Mouse (Mus musculus): ENCODE measurements around the gene Lztfl1. TPM values are rescaled to one million over a fixed set of nuclear protein-coding genes. Genes with fewer than 3 reads are reported as not detected.
A peak's percentile ranks its signal among the peaks of the same experiment; 100 is the strongest.

Gene Lztfl1
- total and polyA plus RNA-seq, 3 experiments = 5.6 to 39.9 (median 38.7) TPM

GRCm38 (mm10) chr9:123709226-123709625, 8.3 kb downstream of the Lztfl1 start:
- Histone ChIP-seq H3K4me3 (no peak overlapping the region), H3K9ac (ENCODE audit: low read depth, low read length) (no peak overlapping the region), H3K4me1 (ENCODE audit: control insufficient read depth, insufficient read depth, low read length) (no peaks in the 10 kb centered on the region), H3K79me2 (replicated peaks; ENCODE audit: control insufficient read depth, insufficient read depth, low read length) (no peaks in the 10 kb centered on the region), H3K36me3 (ENCODE audit: control insufficient read depth, insufficient read depth, low read length) (no peaks in the 10 kb centered on the region; the same call in 1 of the 2 replicates), H3K27ac (no peak overlapping the region), H3K27me3 (ENCODE audit: control insufficient read depth, insufficient read depth, low read length) (no peaks in the 10 kb centered on the region)
- DNase-seq = no peak
- intact Hi-C loops (cut with DNase I) = no loop called here
- WGBS = 41% methylated on average over 2 of the region's 2 CpGs
- TF ChIP-seq CTCF (IDR thresholded peaks at IDR 0.05) (peak; percentile 39), EP300 (IDR thresholded peaks at IDR 0.05; ENCODE audit: insufficient read depth, low read depth, low read length) (no peak)

- whole genome bisulfite sequencing = 86% methylated on average over 5 of the region's 5 CpGs
- no peaks in the 10 kb centered on the region for H3K79me2 ChIP-seq (replicated peaks; ENCODE audit: control insufficient read depth, insufficient read depth, low read length)
- H3K4me1 ChIP-seq (ENCODE audit: control insufficient read depth, insufficient read depth, low read length) = no peaks in the 10 kb centered on the region
- no peaks in the 10 kb centered on the region; the same call in 1 of the 2 replicates for H3K36me3 ChIP-seq (ENCODE audit: control insufficient read depth, insufficient read depth, low read length)
- intact Hi-C loops (cut with DNase I) = no loop called here
- no peak for DNase-seq
- H3K27ac ChIP-seq = no peak overlapping the region
- TF ChIP-seq POLR2A (IDR thresholded peaks at IDR 0.05; ENCODE audit: insufficient read depth, low read depth, low read length) (no peak), CTCF (IDR thresholded peaks at IDR 0.05) (no peak), EP300 (IDR thresholded peaks at IDR 0.05; ENCODE audit: insufficient read depth, low read depth, low read length) (no peak)
- H3K27me3 ChIP-seq (ENCODE audit: control insufficient read depth, insufficient read depth, low read length) = no peaks in the 10 kb centered on the region
- H3K9ac ChIP-seq (ENCODE audit: low read depth, low read length) = no peak overlapping the region
- no peak overlapping the region for H3K4me3 ChIP-seq
These were observed 15.7 kb downstream of the Lztfl1 start for GRCm38 (mm10) chr9:123701822-123702221.

GRCm38 (mm10) chr9:123695634-123696302, 21.7 kb downstream of the Lztfl1 start:
- Histone ChIP-seq H3K9ac (ENCODE audit: low read depth, low read length) (no peak overlapping the region), H3K4me3 (no peak overlapping the region), H3K4me1 (ENCODE audit: control insufficient read depth, insufficient read depth, low read length) (no peaks in the 10 kb centered on the region), H3K79me2 (replicated peaks; ENCODE audit: control insufficient read depth, insufficient read depth, low read length) (no peaks in the 10 kb centered on the region), H3K27me3 (ENCODE audit: control insufficient read depth, insufficient read depth, low read length) (no peaks in the 10 kb centered on the region), H3K27ac (no peak overlapping the region), H3K36me3 (ENCODE audit: control insufficient read depth, insufficient read depth, low read length) (peaks cover 9% of the 10 kb centered on the region)
- TF ChIP-seq CTCF (IDR thresholded peaks at IDR 0.05) (no peak), EP300 (IDR thresholded peaks at IDR 0.05; ENCODE audit: insufficient read depth, low read depth, low read length) (no peak), POLR2A (IDR thresholded peaks at IDR 0.05; ENCODE audit: insufficient read depth, low read depth, low read length) (no peak)
- DNase-seq = no peak
- WGBS = 53% methylated on average over 3 of the region's 3 CpGs
- intact Hi-C loops (cut with DNase I) = no loop called here

GRCm38 (mm10) chr9:123688227-123688626, 29.3 kb downstream of the Lztfl1 start:
- H3K27ac ChIP-seq = no peak overlapping the region
- 54% methylated on average over 1 of the region's 1 CpGs for WGBS

GRCm38 (mm10) chr9:123686206-123686605, 31.3 kb downstream of the Lztfl1 start:
- DNase-seq = no peak
- H3K79me2 ChIP-seq (replicated peaks; ENCODE audit: control insufficient read depth, insufficient read depth, low read length) = no peaks in the 10 kb centered on the region
- H3K36me3 ChIP-seq (ENCODE audit: control insufficient read depth, insufficient read depth, low read length) = no peaks in the 10 kb centered on the region
- H3K4me1 ChIP-seq (ENCODE audit: control insufficient read depth, insufficient read depth, low read length) = no peaks in the 10 kb centered on the region
- no peak overlapping the region for H3K4me3 ChIP-seq
- WGBS = 80% methylated on average over 5 of the region's 5 CpGs
- no peak for TF ChIP-seq CTCF (IDR thresholded peaks at IDR 0.05)
- intact Hi-C loops (cut with DNase I) = no loop called here
- no peaks in the 10 kb centered on the region for H3K27me3 ChIP-seq (ENCODE audit: control insufficient read depth, insufficient read depth, low read length)
- H3K27ac ChIP-seq = no peak overlapping the region
- no peak overlapping the region for H3K9ac ChIP-seq (ENCODE audit: low read depth, low read length)

More at GRCm38 (mm10) chr9:123688227-123688626, 29.3 kb downstream of the Lztfl1 start:
- no peaks in the 10 kb centered on the region for H3K27me3 ChIP-seq (ENCODE audit: control insufficient read depth, insufficient read depth, low read length)
- no peak for DNase-seq
- TF ChIP-seq EP300 (IDR thresholded peaks at IDR 0.05; ENCODE audit: insufficient read depth, low read depth, low read length) (no peak), POLR2A (IDR thresholded peaks at IDR 0.05; ENCODE audit: insufficient read depth, low read depth, low read length) (no peak)
- H3K9ac ChIP-seq (ENCODE audit: low read depth, low read length) = no peak overlapping the region
- no peaks in the 10 kb centered on the region for H3K79me2 ChIP-seq (replicated peaks; ENCODE audit: control insufficient read depth, insufficient read depth, low read length)
- no peak overlapping the region for H3K4me3 ChIP-seq
- H3K36me3 ChIP-seq (ENCODE audit: control insufficient read depth, insufficient read depth, low read length) = no peaks in the 10 kb centered on the region
- no peaks in the 10 kb centered on the region for H3K4me1 ChIP-seq (ENCODE audit: control insufficient read depth, insufficient read depth, low read length)
- intact Hi-C loops (cut with DNase I) = no loop called here

- Histone ChIP-seq H3K4me3 (no peak overlapping the region), H3K27me3 (ENCODE audit: control insufficient read depth, insufficient read depth, low read length) (peaks cover under 1% of the 10 kb centered on the region), H3K79me2 (replicated peaks; ENCODE audit: control insufficient read depth, insufficient read depth, low read length) (no peaks in the 10 kb centered on the region), H3K36me3 (ENCODE audit: control insufficient read depth, insufficient read depth, low read length) (no peaks in the 10 kb centered on the region), H3K4me1 (ENCODE audit: control insufficient read depth, insufficient read depth, low read length) (no peaks in the 10 kb centered on the region), H3K27ac (no peak overlapping the region), H3K9ac (ENCODE audit: low read depth, low read length) (no peak overlapping the region)
- DNase-seq = no peak
- WGBS = 57% methylated on average over 3 of the region's 3 CpGs
- TF ChIP-seq POLR2A (IDR thresholded peaks at IDR 0.05; ENCODE audit: insufficient read depth, low read depth, low read length) (no peak), EP300 (IDR thresholded peaks at IDR 0.05; ENCODE audit: insufficient read depth, low read depth, low read length) (no peak), CTCF (IDR thresholded peaks at IDR 0.05) (no peak)
- intact Hi-C loops (cut with DNase I) = no loop called here
These were observed 33.8 kb downstream of the Lztfl1 start for GRCm38 (mm10) chr9:123683704-123684103.

Data from heart, adult 2 months (tissue).